Mouse (Mus musculus) frontal cortex, postnatal 10 days (tissue): ENCODE measurements at regions not wholly inside any gene's neighbourhood (a gene's known extent, or its start where the extent isn't known, plus 50 kb on each side); places are given as distances from the start of the nearest gene placed in this dataset.

ENCODE experiments used
- DNase-seq, 2 experiments: peaks; one replicate each; pipeline ENCODE4 v3.0.0; 2022; ENCODE audit warnings: low spot score in 2 of 2, mixed read lengths in 1 of 2

DNA sequence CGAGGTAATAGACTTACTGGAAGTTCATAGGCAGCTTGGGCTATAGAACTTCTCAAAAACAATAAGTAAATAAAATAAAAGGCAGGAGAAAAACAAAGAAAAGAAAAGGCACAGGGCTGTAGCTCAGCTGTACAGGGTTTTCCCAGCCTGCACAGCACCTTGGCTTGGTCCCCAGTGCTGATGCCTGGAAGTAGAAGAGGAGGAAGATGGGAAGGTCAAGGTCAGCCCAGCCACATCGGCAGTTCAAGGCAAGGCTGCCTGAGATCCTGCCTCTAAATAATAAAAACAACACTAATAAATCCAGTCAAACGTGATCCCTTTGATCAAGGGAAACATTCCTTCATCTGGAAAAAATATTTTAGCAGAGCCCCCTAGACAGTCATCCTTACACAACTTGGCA is 103.1 kb downstream of the Cenpf start:
- no peak for DNase-seq

DNA sequence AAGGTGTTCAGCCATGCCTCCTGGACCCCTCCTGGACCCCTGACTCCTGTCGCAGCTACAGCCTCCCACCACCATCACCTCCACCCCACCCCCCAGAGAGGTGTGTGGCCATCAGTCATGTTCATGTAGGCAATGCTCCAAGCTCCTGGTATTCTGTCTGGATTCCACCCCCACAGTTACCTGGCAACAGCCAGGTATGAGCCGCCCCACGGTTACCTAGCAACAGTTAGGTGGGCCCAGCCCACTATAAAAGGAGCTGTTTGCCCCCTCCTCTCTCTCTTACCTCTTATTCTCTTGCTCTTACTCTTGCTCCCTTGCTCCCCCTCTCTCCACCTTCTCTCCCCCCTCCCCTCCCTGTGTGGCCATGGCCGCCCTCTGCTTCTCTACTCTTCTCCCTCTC is 106.5 kb downstream of the Cenpf start:
- no peak for DNase-seq

DNA sequence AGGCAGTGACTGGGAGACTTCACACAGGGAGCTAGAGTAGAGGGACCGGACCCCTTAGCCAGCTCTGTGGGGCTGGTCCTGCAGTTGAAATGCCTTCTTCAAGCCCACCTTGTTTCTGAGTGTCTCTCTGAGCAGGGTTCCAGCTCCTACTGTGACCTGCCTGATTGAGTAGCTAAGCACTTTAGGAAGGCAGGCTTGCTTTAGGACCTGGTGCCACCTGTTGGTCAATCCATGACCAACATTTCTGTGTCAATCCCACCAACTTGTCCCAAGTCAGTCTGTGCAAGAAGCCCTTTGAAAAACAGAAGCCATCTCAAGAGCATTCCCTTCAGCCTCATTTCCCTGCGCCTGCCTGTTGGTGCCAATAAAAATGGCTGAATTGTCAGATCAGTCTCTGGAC is 108.5 kb downstream of the Cenpf start:
- peak in 1 of 2 experiments; percentile 33 for DNase-seq

DNA sequence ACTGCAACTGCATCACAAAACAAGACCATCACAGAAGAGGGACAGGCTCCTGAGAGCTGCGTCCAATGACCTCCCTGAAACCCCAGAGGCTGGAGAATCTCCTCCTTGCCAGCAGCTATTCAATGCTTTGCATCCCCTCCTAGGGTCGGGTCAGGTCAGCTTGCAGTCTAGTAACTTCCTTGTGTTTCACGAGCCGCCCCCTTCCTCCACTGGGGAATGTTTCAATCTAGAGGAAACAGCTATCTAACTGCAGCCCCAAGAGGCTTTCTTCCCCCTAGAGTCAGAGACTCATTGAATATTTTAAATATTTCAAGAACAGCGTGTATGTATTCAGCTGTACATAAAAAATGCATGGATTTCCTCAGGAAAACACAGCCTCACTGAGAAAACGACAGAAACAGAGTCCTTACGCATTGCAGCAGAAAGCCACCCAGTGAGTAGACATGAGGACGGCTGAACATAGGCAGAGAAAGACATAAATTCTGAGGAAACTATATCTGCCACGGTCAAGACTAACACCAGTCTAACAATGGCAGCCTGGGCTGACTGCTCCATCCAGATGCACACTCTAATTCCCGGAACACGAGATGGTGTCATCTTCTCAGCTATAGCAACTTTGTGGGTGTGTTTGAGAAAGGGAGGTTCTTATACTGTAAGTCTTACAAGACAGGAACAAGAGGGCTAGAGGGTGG is 111.4 kb downstream of the Cenpf start:
- DNase-seq, result no peak

DNA sequence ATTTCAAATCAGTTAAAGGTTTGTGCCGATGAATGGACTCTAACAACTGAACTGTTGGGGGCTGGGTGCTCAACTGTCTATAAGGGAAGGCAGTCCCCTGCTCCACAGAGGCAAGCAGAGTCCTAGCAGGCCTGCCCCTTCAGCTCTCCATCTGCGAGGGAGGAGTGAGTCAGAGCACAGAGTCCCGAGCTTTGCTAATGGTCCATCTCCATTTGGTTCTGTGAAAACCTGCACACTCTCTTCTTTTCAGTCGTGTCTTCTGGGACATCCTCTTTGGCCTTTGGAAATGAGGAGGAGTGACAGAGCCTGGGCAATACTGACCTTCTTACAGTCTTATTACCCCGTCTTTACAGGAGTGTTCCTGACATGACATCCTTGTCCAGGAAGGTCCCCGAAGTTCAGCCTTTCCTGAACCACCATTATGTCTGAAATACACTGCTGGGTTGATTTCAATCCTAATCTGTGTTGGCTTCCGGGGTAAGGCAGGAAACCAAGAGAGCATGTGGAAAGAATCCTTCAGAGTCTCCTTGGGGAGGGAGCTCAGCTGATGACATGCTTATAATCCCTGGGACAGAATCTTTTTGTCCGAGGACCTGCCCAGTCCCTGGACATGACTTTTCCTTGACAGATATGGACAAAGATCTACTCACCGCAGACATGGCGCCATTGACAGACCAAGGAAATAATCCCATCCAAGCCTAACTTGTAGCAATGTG is 112.2 kb downstream of the Cenpf start:
- no peak for DNase-seq

DNA sequence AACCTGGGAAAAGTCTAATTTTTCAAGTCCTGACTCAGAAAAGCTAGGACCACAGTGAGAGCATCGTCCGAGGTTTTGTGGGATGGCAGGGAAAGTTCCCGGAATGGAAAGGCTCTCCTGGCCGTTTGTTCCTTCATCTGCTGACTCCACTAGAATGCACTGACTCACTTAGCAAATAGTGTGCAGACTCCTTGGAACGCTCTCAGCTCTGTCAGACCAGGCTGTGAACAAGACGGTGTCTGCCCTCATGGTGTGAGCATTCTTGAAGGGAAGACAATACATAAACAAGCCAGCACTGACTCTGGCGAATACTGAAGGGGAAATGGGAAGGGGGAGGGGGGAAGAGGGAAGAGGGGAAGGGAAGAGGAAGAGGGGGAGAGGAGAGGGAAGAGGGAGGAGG is 121.4 kb downstream of the Cenpf start:
- DNase-seq, result no peak

DNA sequence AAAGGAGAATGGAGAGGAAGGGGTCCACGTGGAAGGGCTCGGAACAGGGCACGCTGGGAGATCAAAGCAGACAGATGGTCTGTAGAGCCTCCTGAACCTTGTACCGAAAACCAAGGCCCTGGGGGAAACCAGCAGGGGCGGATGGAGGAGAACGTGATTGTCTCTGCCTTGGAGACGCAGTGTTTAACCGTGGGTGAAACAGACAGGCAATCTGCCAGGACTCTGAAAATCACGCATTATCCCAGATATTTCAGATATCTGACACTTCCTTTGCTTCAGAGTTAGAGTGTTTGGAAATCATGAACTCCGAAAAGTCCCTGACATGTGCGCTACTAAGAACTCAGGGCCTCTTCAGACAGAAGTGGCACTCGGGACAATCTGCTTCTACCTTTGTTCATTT is 126.1 kb downstream of the Cenpf start:
- DNase-seq, result no peak

DNA sequence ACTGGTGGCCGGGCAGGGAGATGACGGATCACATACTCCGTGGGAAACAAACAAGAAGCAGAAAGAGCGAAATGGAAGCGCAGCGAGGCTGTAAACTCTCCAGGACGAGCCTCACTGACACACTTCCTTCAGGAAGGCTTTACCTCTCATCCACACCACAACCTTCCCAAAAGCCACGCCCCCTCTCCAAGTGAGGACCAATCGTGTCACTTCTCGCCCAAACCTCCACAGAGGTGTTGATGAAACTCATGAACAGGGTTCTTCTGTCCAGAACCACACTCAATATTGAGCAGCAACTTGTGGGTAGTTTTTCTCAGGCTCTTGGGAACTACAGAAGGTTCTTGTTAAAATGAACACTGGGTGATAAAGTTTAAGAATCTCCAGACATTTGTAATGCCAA is 127.3 kb downstream of the Cenpf start:
- no peak for DNase-seq

DNA sequence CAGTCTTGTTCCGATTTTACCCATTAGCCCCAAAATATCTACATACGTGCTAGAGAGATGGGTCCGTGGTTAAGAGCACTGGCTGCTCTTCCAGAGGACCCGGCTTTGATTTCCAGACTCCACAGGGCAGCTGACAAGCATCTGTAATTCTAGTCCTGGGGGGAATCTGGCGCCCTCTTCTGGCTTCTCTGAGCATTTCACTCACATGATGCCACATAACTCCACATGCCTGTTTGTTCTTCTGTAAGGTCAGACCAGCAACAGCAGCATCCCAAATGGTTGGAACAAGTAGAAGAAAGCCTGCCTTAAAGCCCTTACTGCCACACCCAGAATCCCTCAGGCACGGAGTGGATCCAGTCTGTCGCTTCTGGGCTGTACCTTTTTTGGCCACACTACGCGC is 137.0 kb downstream of the Cenpf start:
- DNase-seq, result no peak

DNA sequence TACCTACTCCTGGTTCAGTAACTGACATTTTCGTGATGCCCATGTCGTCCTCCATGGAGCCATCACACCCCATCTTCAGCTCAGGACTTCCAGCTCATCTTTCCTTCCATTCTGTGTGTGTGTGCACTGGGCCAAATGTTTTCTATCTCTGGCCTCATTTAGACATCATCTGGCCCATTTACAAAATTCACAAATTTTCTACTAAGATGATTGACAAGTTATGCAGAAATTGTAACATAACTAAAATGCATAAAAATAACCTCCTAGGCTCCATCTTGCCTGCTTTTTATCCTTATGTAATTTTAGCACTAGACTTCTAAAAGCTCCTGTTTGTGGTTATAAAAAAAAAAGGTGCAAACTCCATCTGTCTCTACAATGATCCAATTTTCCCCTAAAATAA is 130.8 kb upstream of the Kcnk2 start:
- DNase-seq, result no peak

DNA sequence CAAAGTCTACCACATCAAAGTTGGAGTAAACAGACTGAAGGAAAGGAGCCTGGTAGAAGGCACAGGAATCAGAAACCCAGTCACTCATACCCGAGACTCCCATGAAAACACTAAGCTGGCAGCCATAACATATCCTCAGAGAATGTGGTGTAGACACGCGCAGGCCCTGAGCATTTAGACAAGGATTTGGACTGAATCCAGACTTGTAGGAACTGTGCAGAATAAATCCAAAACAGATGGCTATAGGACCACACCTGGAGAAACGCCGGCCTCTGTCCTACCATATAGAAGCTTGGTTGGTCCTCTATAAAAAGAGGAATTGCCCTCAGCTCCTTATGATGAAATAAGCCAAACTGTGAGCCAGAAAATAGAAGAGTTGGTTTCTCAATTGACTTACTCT is 124.3 kb upstream of the Kcnk2 start:
- no peak for DNase-seq

DNA sequence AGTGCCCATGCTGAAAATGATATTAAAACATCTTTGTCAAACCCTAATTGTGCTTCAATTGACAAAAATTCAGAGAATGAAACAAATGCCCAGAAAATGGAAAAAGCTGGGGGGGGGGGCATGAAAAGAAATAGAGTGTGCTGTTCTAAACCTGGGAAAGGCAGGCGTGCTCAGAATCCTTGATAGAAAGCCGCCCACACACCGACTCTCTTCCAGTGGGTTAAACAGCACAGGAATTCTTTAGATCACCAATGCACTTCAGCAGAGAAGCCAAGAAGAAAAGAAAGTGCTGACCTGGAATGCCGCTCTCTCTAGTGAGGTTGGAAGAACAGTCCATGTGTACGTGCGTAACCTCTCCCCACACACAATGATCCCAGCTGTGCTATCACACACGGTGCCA is 113.4 kb upstream of the Kcnk2 start:
- DNase-seq, result no peak

DNA sequence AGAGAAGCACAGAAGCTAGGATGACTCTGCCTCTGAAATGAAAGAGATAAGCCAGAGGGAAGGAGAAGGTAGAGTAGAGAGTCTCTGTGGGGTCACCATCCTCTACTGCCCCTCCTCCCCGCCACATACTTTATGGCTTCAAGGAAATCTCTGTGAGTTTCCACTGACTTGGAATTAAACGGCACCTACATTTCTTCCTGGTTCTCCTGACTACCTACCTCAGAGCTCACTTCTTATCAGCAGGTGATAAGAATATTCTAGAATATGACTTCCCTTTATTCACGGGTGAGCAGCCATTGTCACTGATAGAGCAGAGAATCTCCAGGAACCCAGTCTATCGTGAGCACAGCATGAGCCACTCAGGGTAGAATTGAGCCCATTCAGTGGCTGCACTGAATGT is 111.3 kb upstream of the Kcnk2 start:
- no peak for DNase-seq

DNA sequence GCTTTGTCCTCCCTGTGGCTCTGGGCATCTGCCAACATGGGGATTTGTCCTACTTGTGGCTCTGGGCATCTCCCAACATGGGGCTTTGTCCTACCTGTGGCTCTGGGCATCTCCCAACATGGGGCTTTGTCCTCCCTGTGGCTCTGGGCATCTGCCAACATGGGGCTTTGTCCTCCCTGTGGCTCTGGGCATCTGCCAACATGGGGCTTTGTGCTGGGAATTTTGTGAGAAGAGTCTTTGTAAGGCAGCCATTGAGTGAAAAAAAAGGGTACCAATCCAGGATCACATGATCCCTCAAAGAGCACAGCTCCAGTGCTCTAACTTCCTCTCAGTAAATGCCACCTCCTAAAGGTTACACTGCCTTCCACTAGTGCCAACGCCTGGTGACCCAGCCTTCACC is 105.2 kb upstream of the Kcnk2 start:
- DNase-seq, result peak in 1 of 2 experiments; percentile 19

DNA sequence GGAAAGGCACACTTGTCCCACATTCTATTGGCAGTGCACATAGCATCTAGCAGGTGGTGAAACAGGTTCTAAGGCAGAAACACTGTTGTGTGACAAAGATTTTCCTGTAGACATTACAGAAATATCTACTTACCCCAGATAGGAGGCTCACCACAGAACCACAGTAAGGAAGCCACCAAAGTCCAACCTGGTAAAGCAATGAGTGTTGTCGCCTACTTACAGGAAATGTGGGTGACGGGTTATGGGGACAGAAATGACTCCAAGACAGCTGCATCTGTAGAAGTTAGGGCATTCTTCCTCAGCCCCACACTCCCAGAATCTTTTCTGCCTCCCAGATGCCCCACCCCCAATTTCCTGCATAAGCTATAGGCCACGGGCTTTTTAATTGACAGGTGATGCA is 97.6 kb upstream of the Kcnk2 start:
- DNase-seq, result no peak

DNA sequence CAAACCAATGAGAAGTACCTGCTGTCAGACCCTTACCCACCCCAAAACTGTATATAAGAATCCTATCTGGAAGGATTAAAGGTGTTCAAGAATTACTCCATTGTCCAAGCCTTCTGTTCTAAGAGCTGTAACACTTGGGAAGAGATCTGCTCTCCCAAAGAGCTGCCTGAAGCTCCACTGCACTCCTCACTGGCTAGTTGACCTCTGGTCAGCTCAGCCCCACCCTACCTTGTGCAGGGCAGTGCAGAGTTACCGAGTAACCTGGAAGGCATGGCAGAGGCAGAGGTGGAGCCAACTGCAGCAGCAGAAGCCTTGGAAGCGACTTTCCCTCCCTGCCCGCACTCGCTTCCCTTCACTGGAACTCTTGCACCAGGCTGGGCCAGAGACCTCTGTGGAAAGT is 97.1 kb upstream of the Kcnk2 start:
- DNase-seq, result no peak

DNA sequence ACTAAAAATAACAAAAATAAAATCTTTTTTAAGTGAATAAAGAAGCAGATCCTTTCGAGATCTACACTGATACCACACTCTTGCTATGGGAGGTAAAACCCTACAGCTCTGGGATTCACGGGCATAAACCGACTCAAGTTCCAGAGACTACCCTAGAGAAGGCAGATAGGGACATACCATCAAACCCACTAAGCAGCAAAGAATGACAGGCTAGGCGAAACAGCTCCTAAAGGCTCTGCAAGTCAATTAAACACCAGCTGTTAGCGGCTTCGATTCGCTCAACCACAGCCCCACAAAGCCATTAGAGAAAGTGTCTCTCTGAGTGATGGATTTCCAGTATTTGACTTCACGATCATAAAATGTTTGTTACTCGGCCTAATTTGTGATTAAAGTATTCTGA is 95.0 kb upstream of the Kcnk2 start:
- DNase-seq, result no peak

DNA sequence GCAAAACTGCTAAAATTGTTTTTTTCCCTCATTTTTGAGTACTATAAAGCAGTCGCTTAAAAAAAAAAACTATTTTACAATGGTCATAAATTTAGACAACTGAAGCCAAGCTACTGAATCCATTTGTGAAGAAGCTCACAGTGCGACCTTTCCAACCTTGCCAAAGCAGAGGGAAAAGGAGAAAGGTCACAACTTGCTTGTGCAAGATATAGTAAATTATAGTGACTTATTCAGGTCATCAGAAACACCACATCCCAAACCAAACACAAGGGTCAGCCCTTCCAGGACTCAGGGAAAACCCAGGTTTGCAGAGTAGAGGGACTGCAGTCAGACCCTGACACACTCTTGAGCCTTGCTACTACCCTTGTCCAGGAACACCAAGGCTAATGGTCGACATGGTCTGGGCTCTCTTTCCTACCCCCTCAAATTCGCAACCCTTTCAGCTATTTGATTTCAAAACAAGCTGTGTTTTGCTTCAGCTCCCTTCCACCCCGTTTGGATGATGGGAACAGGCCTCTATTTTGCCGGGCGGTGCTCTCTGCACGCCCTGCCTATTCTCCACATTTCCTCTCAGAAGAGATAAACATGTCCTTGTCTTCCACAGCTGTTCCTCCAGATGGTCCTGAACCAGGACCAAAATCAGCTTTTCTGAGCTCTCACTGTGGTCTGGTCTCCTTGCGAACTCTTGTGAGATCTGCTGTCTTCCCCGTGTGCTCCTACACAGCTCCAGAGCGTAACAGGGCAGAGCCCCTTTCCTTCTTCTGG is 93.5 kb upstream of the Kcnk2 start:
- peak; percentile 16 to 31 for DNase-seq

DNA sequence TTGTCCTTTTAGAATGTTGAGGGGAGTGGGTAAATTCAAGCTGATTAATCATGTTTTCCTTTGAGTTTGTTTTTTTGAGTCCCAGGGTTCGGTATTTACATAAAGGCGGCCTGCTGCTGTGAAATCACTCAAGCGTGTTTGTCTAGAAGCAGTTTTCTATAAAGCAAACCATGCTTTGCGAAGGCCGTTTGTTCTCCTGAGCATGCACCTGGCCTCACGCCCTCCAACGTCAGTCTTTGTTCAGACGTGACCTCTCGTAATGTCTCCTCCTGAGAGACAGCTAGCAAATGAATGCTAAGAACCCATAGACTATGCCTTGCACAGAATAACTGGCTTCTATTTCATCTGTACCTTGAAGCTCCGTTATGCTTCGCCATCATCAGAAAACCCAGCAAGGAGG is 92.8 kb upstream of the Kcnk2 start:
- no peak for DNase-seq

DNA sequence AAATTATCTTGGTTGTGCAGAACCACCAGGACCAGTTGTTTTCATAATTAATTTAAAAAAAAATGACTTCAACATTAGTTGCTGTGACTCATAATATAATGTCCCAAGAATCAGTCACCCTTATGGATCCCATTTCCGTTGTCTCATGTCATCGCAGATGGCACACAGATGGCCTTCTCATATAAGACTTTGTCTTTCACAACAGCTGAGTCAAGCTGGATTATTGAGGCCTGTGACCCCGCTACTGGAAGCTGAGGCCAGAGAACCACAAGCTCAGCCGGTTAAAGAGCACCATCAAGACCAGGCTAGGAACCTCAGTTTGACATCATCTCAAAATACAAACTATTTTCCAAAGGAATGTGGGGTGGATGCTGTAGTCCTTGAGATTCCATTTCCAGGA is 83.3 kb upstream of the Kcnk2 start:
- DNase-seq, result no peak

DNA sequence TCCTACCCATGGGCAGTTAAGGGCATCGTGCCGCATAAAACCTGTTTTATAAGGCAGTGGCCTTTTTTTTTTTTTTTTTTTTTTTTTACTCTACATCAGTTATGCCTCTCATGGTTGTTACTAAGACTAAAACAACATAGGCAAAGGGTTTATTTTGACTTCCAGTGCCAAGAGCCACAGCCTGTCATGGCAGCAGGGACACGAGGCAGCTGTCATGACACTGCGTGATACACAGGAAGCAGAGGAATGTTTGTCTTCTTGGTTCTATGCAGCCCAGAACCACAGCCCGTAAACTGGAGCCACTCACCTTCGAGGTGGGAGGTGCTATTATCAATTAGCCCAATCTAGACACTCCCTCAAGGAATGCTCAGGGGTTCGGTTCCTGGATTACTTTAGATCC is 81.3 kb upstream of the Kcnk2 start:
- DNase-seq, result no peak

DNA sequence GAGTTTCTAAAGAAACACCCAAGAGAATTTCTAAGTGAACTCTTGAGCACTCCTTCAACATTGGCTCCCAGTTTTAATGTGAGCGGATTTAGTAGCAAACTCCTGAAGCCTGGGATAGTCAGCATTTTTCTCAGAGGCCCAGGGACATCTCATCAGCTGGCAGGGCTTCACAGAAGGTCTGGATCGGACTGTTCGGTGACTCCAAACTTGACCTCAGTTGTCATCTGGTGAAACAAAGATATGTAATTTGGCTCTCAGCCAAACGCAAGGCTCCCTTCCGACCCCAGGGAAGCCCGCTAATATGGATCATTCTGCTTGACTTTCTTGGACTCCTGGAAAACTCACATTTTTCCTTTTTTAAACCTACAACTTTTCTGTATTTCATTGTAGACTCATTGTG is 76.0 kb upstream of the Kcnk2 start:
- no peak for DNase-seq

DNA sequence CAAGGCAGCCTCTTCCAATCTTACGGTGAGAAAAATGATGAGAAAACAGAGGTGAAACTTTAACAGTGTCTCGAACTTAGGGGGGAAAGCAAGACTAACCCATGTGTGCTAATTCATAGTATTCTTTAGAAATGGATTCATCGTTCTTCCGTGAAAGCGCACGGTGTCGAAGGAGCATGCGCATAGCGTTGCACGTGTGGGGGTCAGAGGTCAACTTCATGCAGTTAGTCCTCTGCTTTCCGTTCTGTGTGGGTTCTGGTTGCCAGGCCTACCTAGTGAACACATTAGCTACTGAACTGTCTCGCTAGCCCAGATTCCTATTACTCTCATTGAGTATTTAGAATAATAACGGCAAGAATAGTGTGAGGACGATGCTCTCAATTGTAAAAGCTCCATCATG is 74.7 kb upstream of the Kcnk2 start:
- DNase-seq, result no peak
